Mouse (Mus musculus) limb, embryonic 14.5 days (tissue): Measurements from ENCODE around the gene Hs6st3. TPM values are rescaled to one million over a fixed set of nuclear protein-coding genes. Genes with fewer than 3 reads are reported as not detected.

ENCODE experiments used
- ATAC-seq: fragments of 200-750 bp; cut with Nextera tagmentation; 2 replicates; pipeline ENCODE4 v1.8.0; 2017; ENCODE audit warnings: low read depth, moderate number of reproducible peaks, moderate TSS enrichment; ENCODE audit not compliant: low FRiP score
- DNase-seq: peaks from one replicate; pipeline ENCODE4 v3.0.0-alpha.2; 2015; ENCODE audit warnings: low spot score
- H3K27ac ChIP-seq: fragments of 300-500 bp; sonication (generic); replicated peaks from 2 replicates; pipeline ENCODE4 v1.5.1; 2014; ENCODE audit warnings: low read depth, mild to moderate bottlenecking, low read length, moderate library complexity, mixed read lengths
- H3K27me3 ChIP-seq: fragments of 300-500 bp; sonication (generic); 2 replicates; pipeline ENCODE4 v1.6.1; 2014; ENCODE audit warnings: low read length, mixed read lengths; ENCODE audit not compliant: control insufficient read depth, insufficient read depth
- H3K36me3 ChIP-seq: fragments of 300-500 bp; sonication (generic); 2 replicates; pipeline ENCODE4 v1.6.1; 2014; ENCODE audit warnings: mild to moderate bottlenecking, low read length, moderate library complexity, mixed read lengths; ENCODE audit not compliant: control insufficient read depth, insufficient read depth
- H3K4me1 ChIP-seq: fragments of 300-500 bp; sonication (generic); 2 replicates; pipeline ENCODE4 v1.6.1; 2014; ENCODE audit warnings: antibody characterized with exemption, low read length, mixed read lengths; ENCODE audit not compliant: control insufficient read depth, insufficient read depth
- H3K4me2 ChIP-seq: fragments of 300-500 bp; sonication (generic); replicated peaks from 2 replicates; pipeline ENCODE4 v1.6.1; 2014; ENCODE audit warnings: low read depth, mild to moderate bottlenecking, low read length, moderate library complexity; ENCODE audit not compliant: severe bottlenecking
- H3K4me3 ChIP-seq: fragments of 300-500 bp; sonication (generic); replicated peaks from 2 replicates; pipeline ENCODE4 v1.5.1; 2014; ENCODE audit warnings: low read length
- H3K9ac ChIP-seq: fragments of 300-500 bp; sonication (generic); 2 replicates; pipeline ENCODE4 v1.6.1; 2014; ENCODE audit warnings: mild to moderate bottlenecking, low read depth, low read length, moderate library complexity; ENCODE audit not compliant: severe bottlenecking
- H3K9me3 ChIP-seq: fragments of 300-500 bp; sonication (generic); 2 replicates; pipeline ENCODE4 v1.6.1; 2016; ENCODE audit warnings: low read length; ENCODE audit not compliant: control insufficient read depth
- POLR2A ChIP-seq: fragments of 200-500 bp; IDR thresholded peaks from 2 replicates; pipeline ENCODE4 v1.8.0; 2012; ENCODE audit warnings: inconsistent platforms, mild to moderate bottlenecking, moderate library complexity, borderline replicate concordance; ENCODE audit not compliant: insufficient read depth, insufficient read length; ENCODE audit errors: extremely low read depth
- WGBS: fragments of 180-500 bp; shearing (Covaris S2); extraction: QIAGEN DNeasy Blood & Tissue Kit; methylation state at CpG from one replicate; pipeline ENCODE4 v1.1.7; 2014; 5-methylcytosine and 5-hydroxymethylcytosine counted together
- polyA plus RNA-seq, 2 experiments: library from polyadenylated mRNA; depleted of rRNA in 1 of 2; stranded (reverse) in 1 of 2; unstranded in 1 of 2; fragments of >200 nt; fragmentation: Nextera tagmentation in 1 of 2; extraction: Ambion mirVana in 1 of 2; gene quantifications; 2 replicates each; pipeline versions ENCODE4 v1.2.1 to v1.2.3; 2012 to 2014

The Hs6st3 gene
- polyA plus RNA-seq, 2 experiments, result 0.43 to 0.89 TPM

DNA sequence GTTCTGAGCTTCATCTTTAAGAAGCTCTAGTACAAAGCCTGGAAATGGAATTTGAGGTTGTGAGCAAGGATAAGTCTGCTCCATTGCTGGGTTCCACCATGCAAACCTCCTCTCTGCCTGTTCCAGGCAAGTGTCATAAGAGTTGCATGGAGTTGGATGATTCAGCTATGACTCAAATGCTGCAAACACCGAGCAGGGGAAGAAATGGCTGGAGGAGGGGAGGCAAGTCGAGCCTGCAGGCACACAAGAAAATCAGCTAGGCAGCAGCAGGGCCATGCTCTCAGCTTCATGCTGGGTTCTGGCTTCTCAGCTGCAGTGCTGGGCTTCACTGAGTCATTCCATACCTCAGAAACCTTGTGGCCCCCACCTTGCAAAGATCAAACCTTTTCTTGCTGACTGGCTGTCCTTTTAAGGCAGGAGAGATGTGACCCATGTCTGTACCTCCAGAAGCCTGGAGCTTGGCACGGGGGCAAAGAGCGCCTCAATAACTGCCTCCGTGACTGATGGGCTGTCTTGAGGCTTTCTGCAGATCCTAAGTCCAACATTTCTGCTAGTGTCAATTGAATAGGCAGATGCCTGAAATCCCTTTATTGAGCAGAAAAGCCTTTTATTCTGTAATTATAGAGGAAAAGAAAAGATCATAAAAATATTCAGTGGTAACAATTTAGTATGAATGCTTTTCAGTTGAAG lies 328.9 kb downstream of the Hs6st3 start:
- Histone ChIP-seq H3K4me2 (no peak overlapping the region), H3K9ac (no peak overlapping the region), H3K9me3 (no peaks in the 10 kb centered on the region), H3K36me3 (no peaks in the 10 kb centered on the region), H3K27me3 (no peaks in the 10 kb centered on the region), H3K4me3 (no peak overlapping the region), H3K27ac (no peak overlapping the region), H3K4me1 (no peaks in the 10 kb centered on the region)
- no peak for DNase-seq
- ATAC-seq, result no peak
- TF ChIP-seq POLR2A, result no peak
- 60% methylated on average over 5 of the region's 5 CpGs for WGBS

DNA sequence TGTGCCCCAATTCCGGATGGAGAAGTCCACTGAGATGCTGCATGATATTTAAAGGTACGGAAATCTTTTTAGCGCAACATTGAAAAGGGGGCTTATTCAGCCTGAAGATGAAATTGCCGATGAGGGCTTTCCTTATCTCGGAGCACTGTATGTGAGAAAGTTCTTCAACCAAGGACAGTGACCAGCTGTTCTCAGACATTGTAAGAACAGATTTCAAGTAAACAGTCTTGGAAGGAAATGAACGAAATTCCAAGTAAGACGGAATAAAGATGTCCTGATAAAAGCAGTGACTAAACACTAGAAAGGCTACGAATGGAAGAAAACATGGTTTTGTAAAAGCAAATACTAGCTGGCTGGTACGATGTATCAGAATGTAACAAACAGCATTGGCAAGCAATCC lies 338.4 kb downstream of the Hs6st3 start:
- WGBS, result 93% methylated on average over 9 of the region's 9 CpGs

DNA sequence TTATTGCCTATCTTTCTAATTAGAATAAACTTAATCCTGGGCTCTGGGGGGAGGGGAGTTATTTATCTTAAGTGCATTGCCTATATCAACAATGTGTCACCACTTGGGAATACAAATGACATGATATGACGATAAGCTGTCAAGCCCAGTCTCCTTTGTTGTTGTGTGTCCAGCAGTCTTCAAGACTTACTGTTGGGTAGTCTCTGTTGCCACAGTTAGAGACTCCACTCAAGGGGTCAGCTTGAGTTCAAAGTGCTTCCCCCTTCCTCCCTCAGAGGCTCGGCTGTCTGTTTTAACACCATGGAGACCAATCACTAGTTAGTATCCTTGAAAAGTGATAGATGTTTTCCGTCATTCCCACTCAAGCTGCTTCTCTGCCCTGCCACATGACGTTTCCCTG lies 339.7 kb downstream of the Hs6st3 start:
- Histone ChIP-seq H3K4me2 (no peak overlapping the region), H3K9me3 (no peaks in the 10 kb centered on the region), H3K9ac (no peak overlapping the region), H3K27ac (no peak overlapping the region), H3K36me3 (no peaks in the 10 kb centered on the region), H3K4me3 (no peak overlapping the region), H3K27me3 (no peaks in the 10 kb centered on the region), H3K4me1 (no peaks in the 10 kb centered on the region)
- WGBS, result 62% methylated on average over 4 of the region's 4 CpGs
- no peak for TF ChIP-seq POLR2A
- DNase-seq (no peak), ATAC-seq (no peak)

More for the DNA sequence above, 338.4 kb downstream of the Hs6st3 start:
- no peaks in the 10 kb centered on the region for H3K4me1 ChIP-seq
- H3K36me3 ChIP-seq, result no peaks in the 10 kb centered on the region
- H3K4me2 ChIP-seq, result no peak overlapping the region
- no peak overlapping the region for H3K27ac ChIP-seq
- no peak overlapping the region for H3K4me3 ChIP-seq
- H3K9ac ChIP-seq, result no peak overlapping the region
- ATAC-seq, result no peak
- H3K9me3 ChIP-seq, result no peaks in the 10 kb centered on the region
- H3K27me3 ChIP-seq, result no peaks in the 10 kb centered on the region
- no peak for TF ChIP-seq POLR2A
- no peak for DNase-seq

DNA sequence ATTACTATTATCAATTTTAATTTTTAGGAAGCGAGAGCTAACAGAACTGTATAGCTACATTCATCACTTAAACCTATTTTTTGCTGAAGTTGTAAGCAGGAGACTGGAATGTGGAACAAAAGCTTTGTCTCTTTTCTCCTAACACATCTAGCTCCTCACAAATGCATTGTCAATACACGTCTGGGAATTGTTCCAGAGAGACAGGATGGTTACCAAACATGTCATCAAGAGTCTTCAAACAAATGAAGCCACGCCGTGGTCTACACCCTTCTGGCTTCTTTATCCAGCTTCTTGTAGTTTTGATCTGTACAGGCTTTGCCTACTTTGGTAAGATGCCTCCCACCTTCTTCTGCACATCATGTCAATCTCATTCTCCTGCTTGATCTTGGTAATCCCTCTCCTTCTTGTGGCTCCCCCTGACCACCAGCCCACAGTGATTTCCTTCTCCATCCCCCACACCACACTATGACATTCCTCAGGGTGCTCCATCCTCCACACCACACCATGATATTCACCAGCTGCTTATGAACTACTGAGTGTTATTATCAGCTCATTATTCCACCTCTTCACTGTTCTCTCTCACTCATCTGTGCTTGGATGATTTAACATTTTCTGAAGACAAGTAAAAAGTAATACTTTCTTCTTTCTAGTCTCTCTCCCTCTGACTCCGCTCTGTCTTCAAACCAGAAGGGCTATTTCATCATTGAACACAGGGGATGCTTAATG lies 351.0 kb downstream of the Hs6st3 start:
- no peak for ATAC-seq
- WGBS, result 87% methylated on average over 5 of the region's 5 CpGs

DNA sequence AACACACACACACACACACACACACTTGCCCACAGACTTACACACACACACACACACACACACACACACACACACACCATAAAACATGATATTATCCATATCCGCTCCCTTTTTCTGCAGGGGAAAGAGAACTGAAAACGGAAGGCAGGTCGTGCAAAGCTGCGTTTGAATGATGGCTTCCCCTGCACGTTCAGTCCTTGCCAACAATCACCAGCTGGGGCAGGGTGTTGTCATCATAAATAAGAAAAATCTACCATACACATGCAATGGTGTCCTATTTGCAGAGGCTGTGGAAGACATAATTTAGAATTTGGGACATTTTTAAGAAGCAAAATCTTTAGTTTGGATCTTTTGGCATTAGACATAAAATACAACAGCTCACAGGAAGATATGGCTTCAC lies 382.5 kb downstream of the Hs6st3 start:
- 67% methylated on average over 5 of the region's 5 CpGs for WGBS
- H3K9ac ChIP-seq, result no peak overlapping the region
- TF ChIP-seq POLR2A, result no peak
- H3K4me2 ChIP-seq, result no peak overlapping the region
- H3K4me1 ChIP-seq, result no peaks in the 10 kb centered on the region
- H3K4me3 ChIP-seq, result no peak overlapping the region
- H3K36me3 ChIP-seq, result no peaks in the 10 kb centered on the region
- ATAC-seq (no peak), DNase-seq (no peak)
- H3K27me3 ChIP-seq, result no peaks in the 10 kb centered on the region
- H3K9me3 ChIP-seq, result no peaks in the 10 kb centered on the region
- H3K27ac ChIP-seq, result no peak overlapping the region

More for the DNA sequence above, 351.0 kb downstream of the Hs6st3 start:
- TF ChIP-seq POLR2A, result no peak
- Histone ChIP-seq H3K36me3 (no peaks in the 10 kb centered on the region), H3K9me3 (no peaks in the 10 kb centered on the region), H3K9ac (no peak overlapping the region), H3K4me1 (no peaks in the 10 kb centered on the region), H3K4me3 (no peak overlapping the region), H3K4me2 (no peak overlapping the region), H3K27ac (no peak overlapping the region), H3K27me3 (no peaks in the 10 kb centered on the region)
- no peak for DNase-seq

DNA sequence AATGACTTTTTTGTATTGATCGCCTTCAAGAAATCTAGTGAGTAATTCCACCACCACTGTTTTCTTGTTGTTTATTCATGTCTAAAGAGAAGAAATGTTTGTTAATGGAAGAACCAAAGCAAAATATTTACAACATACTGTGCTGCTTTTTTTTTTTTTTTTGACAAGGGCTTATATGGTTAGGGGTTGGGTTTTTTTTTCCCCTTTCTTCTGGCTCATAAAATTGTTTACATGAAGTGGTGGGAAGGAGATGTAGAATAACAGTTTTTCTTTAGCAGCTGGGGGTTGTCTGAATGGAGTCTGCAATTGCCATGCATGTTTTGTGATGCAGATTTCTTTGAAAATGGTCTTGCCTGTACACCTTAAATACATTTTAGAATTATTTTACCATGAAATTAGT lies 382.9 kb downstream of the Hs6st3 start:
- TF ChIP-seq POLR2A, result no peak
- Histone ChIP-seq H3K4me1 (no peaks in the 10 kb centered on the region), H3K36me3 (no peaks in the 10 kb centered on the region), H3K4me2 (no peak overlapping the region), H3K27me3 (no peaks in the 10 kb centered on the region), H3K9ac (no peak overlapping the region), H3K4me3 (no peak overlapping the region), H3K9me3 (no peaks in the 10 kb centered on the region), H3K27ac (no peak overlapping the region)
- DNase-seq (no peak), ATAC-seq (no peak)
- WGBS, result 92% methylated on average over 1 of the region's 1 CpGs
